Mouse (Mus musculus): ENCODE data around the gene Bbs9. TPM values are rescaled to one million over a fixed set of nuclear protein-coding genes. Genes with fewer than 3 reads are reported as not detected.
"Not testable (repeated sequence)": the region's sequence is repeated elsewhere in the genome, so short reads cannot be mapped to it uniquely, and the experiment has no call there.

The Bbs9 gene
- polyA plus RNA-seq, 1 experiment from 2014 or later = 5.8 TPM

DNA sequence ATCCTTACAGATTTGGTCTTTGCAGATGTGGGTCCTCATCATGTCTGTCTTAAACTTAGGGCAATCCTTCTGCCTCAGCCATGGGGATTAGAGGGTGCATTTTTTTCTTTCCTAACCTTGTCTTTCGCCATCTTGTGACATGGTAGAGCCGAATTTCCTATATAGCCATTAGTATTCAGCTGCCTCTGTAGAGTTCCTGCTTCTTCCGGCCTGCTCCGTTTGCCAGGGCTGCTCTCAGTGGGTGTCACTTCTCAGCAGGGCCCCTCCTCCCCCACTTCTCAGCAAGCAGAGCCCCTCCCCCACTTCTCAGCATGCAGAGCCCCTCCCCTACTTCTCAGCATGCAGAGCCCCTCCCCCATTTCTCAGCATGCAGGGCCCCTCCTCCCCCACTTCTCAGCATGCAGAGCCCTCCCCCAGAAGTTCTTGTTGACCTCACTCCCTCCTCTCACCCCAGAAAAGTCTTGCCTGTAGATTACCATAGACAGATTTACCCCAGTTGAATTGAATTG, 362.2 kb downstream of the Bbs9 start:
- ATAC-seq (ENCODE audit: low FRiP score, low TSS enrichment) (no peak), DNase-seq (ENCODE audit: low spot score) (no peak)
- Histone ChIP-seq H3K9me3 (ENCODE audit: control insufficient read depth, low read length) (no peaks in the 10 kb centered on the region), H3K4me3 (ENCODE audit: low read depth, low read length) (no peak overlapping the region), H3K4me1 (replicated peaks; ENCODE audit: control insufficient read depth, insufficient read depth) (no peaks in the 10 kb centered on the region), H3K9ac (ENCODE audit: low read length) (no peak overlapping the region), H3K27ac (replicated peaks) (no peak overlapping the region), H3K27me3 (ENCODE audit: control insufficient read depth, insufficient read depth, low read length) (no peaks in the 10 kb centered on the region), H3K4me2 (replicated peaks; ENCODE audit: low read depth) (no peak overlapping the region), H3K36me3 (ENCODE audit: control insufficient read depth, insufficient read depth, low read length) (no peaks in the 10 kb centered on the region)
- TF ChIP-seq CTCF (IDR thresholded peaks at IDR 0.05; ENCODE audit: low read depth) = no peak
- WGBS = 48% methylated on average over 4 of the region's 4 CpGs

DNA sequence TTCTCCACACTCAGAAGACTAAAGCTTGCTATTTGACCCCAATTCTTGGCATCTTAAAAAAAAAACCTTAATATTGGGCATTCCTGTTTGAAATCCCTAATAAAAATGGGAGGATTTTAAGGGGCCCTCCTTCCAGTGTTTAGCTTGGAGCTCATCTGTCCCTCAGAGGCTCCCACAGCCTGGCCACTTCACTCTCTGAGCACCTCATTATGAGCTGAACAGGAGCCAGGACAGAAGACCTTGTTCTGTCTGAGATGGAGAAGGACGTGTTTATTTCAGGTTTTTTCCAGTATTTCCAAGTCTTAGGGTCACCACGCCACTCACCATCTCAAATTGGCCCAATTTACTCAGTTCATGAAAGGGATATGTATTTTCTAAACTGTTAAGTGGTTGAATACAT, 370.5 kb downstream of the Bbs9 start:
- Histone ChIP-seq H3K9ac (ENCODE audit: low read length) (no peak overlapping the region), H3K4me3 (ENCODE audit: low read depth, low read length) (no peak overlapping the region), H3K4me2 (replicated peaks; ENCODE audit: low read depth) (no peak overlapping the region), H3K27ac (replicated peaks) (no peak overlapping the region), H3K9me3 (ENCODE audit: control insufficient read depth, low read length) (no peaks in the 10 kb centered on the region), H3K36me3 (ENCODE audit: control insufficient read depth, insufficient read depth, low read length) (no peaks in the 10 kb centered on the region), H3K4me1 (replicated peaks; ENCODE audit: control insufficient read depth, insufficient read depth) (no peaks in the 10 kb centered on the region), H3K27me3 (ENCODE audit: control insufficient read depth, insufficient read depth, low read length) (no peaks in the 10 kb centered on the region)
- DNase-seq (ENCODE audit: low spot score) = no peak
- no peak for ATAC-seq (ENCODE audit: low FRiP score, low TSS enrichment)
- WGBS = 89% methylated on average over 2 of the region's 2 CpGs
- TF ChIP-seq EP300 (optimal IDR thresholded peaks at IDR 0.05) = no peak
- no peak for TF ChIP-seq CTCF (IDR thresholded peaks at IDR 0.05; ENCODE audit: low read depth)

DNA sequence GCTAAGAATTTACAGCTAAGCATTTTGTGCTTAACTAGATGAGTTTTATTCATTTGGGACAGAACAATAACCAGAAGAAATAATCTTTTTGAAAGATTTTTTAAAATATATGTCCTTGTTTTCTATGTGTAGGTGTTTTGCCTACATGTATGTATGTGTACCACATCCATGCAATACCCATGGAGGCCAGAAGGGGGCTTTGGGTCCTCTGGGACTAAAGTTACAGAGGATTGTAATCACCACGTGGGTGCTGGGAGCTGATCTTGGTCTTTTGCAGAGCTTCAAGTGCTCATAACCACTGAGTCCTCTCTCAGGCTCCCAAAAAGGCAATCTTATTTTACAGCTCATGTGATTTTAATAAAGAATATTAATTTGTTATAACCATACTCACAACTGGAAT, 371.3 kb downstream of the Bbs9 start:
- 64% methylated on average over 1 of the region's 1 CpGs for WGBS
- no peaks in the 10 kb centered on the region for H3K27me3 ChIP-seq (ENCODE audit: control insufficient read depth, insufficient read depth, low read length)
- H3K4me2 ChIP-seq (replicated peaks; ENCODE audit: low read depth) = no peak overlapping the region

DNA sequence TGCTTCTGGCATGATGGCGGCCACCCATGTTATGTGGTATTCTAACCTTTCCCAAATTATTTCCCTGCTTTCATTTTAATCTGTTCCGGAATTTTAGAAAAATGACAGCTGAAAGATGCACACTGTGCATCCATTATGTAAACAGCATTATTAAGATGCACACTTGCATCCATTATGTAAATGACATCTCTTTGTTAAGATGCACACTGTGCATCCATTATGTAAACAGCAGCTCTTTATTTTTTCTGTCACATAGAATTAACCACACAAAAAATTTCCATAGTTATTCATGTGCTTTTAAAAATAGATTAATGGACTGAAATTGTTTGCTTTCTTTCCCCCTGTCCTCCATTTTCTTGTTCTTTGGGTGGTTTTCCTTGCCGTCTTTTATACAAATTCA, 373.3 kb downstream of the Bbs9 start:
- H3K27ac ChIP-seq (replicated peaks) = no peak overlapping the region
- no peak overlapping the region for H3K4me3 ChIP-seq (ENCODE audit: low read depth, low read length)
- WGBS = 80% methylated on average over 3 of the region's 3 CpGs
- ATAC-seq (ENCODE audit: low FRiP score, low TSS enrichment) (no peak), DNase-seq (ENCODE audit: low spot score) (no peak)
- no peaks in the 10 kb centered on the region for H3K36me3 ChIP-seq (ENCODE audit: control insufficient read depth, insufficient read depth, low read length)
- no peaks in the 10 kb centered on the region for H3K4me1 ChIP-seq (replicated peaks; ENCODE audit: control insufficient read depth, insufficient read depth)
- TF ChIP-seq CTCF (IDR thresholded peaks at IDR 0.05; ENCODE audit: low read depth) = no peak
- H3K9me3 ChIP-seq (ENCODE audit: control insufficient read depth, low read length) = no peaks in the 10 kb centered on the region
- H3K4me2 ChIP-seq (replicated peaks; ENCODE audit: low read depth) = no peak overlapping the region
- no peak overlapping the region for H3K9ac ChIP-seq (ENCODE audit: low read length)
- no peaks in the 10 kb centered on the region for H3K27me3 ChIP-seq (ENCODE audit: control insufficient read depth, insufficient read depth, low read length)

More for the DNA sequence above, 371.3 kb downstream of the Bbs9 start:
- Histone ChIP-seq H3K4me1 (replicated peaks; ENCODE audit: control insufficient read depth, insufficient read depth) (no peaks in the 10 kb centered on the region), H3K9me3 (ENCODE audit: control insufficient read depth, low read length) (no peaks in the 10 kb centered on the region), H3K36me3 (ENCODE audit: control insufficient read depth, insufficient read depth, low read length) (no peaks in the 10 kb centered on the region), H3K4me3 (ENCODE audit: low read depth, low read length) (no peak overlapping the region), H3K27ac (replicated peaks) (no peak overlapping the region), H3K9ac (ENCODE audit: low read length) (no peak overlapping the region)
- no peak for DNase-seq (ENCODE audit: low spot score)
- peak; percentile 25; the same call in 1 of the 2 replicates for TF ChIP-seq CTCF (IDR thresholded peaks at IDR 0.05; ENCODE audit: low read depth)
- TF ChIP-seq EP300 (optimal IDR thresholded peaks at IDR 0.05) = no peak
- ATAC-seq (ENCODE audit: low FRiP score, low TSS enrichment) = no peak

DNA sequence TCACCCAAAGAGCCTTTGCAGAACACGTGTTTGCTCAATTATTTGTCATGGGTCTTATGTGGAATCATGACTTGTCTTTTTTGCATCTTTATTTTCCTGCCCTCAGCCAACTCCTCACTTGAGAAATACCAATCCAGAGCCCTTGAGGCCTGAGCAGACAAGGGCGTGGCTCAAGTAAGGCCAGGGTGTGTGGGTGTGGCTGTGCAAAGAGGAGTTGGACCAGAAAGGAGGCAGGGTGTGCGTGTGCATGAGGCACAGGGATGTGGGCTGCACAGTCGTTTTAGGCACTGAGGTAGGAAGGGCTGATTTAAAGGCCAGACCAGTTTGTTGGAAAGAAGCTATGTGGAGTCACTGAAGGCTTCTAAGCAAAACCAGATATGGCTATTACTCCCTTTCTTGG, 373.7 kb downstream of the Bbs9 start:
- Histone ChIP-seq H3K4me1 (replicated peaks; ENCODE audit: control insufficient read depth, insufficient read depth) (no peaks in the 10 kb centered on the region), H3K9me3 (ENCODE audit: control insufficient read depth, low read length) (no peaks in the 10 kb centered on the region), H3K36me3 (ENCODE audit: control insufficient read depth, insufficient read depth, low read length) (no peaks in the 10 kb centered on the region), H3K27me3 (ENCODE audit: control insufficient read depth, insufficient read depth, low read length) (no peaks in the 10 kb centered on the region), H3K9ac (ENCODE audit: low read length) (no peak overlapping the region), H3K4me3 (ENCODE audit: low read depth, low read length) (no peak overlapping the region), H3K4me2 (replicated peaks; ENCODE audit: low read depth) (no peak overlapping the region), H3K27ac (replicated peaks) (no peak overlapping the region)
- WGBS = 50% methylated on average over 4 of the region's 4 CpGs
- no peak for ATAC-seq (ENCODE audit: low FRiP score, low TSS enrichment)
- no peak for TF ChIP-seq CTCF (IDR thresholded peaks at IDR 0.05; ENCODE audit: low read depth)
- no peak for TF ChIP-seq EP300 (optimal IDR thresholded peaks at IDR 0.05)
- DNase-seq (ENCODE audit: low spot score) = no peak

DNA sequence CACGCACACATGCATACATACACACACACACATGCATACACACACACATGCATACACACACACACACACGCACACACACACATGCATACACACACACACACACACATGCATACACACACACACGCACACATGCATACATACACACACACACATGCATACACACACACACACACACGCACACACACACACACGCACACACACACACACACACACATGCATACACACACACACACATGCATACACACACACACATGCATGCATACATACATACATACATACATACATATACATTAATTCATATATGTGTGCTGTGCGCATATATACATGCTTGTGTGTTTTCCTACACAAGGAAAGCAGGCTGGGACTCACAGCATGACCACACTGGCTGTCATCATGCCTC, 393.6 kb downstream of the Bbs9 start:
- H3K27ac ChIP-seq (replicated peaks); H3K9ac ChIP-seq (ENCODE audit: low read length); H3K4me3 ChIP-seq (ENCODE audit: low read depth, low read length); H3K4me2 ChIP-seq (replicated peaks; ENCODE audit: low read depth); H3K4me1 ChIP-seq (replicated peaks; ENCODE audit: control insufficient read depth, insufficient read depth); H3K36me3 ChIP-seq (ENCODE audit: control insufficient read depth, insufficient read depth, low read length); H3K27me3 ChIP-seq (ENCODE audit: control insufficient read depth, insufficient read depth, low read length); ATAC-seq (ENCODE audit: low FRiP score, low TSS enrichment); DNase-seq (ENCODE audit: low spot score); H3K9me3 ChIP-seq (ENCODE audit: control insufficient read depth, low read length): not testable (repeated sequence)
- WGBS = 90% methylated on average over 6 of the region's 6 CpGs
